Mouse (Mus musculus): Measurements from ENCODE around the gene Ddx58.

DNA sequence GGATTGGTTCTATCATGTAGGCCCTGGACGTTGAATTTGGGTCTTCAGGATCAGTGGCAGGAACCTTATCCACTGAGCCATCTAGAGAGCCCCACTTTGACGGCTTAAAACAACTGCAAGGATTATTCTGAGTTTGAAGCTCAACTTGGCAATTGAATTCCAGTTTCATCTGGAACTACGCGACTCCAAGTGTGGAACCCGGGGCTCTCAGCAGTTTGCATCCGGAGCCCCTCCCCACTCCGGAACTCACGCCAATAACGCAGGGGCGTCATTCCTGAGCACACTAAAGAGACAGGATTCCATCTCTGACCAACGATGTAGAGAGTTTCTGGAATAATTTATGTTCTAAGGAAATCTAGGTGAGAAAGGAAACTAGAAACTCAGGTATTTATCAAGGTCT, 12.5 kb downstream of the Ddx58 start:
- no peak for TF ChIP-seq CTCF (IDR thresholded peaks at IDR 0.05; ENCODE audit: low read depth)
- no peak for TF ChIP-seq EP300 (IDR thresholded peaks at IDR 0.05; ENCODE audit: low read depth)
